Mouse (Mus musculus): ENCODE data around the gene Ptges3l. TPM values are rescaled to one million over a fixed set of nuclear protein-coding genes. Genes with fewer than 3 reads are reported as not detected.

Ptges3l gene
- polyA plus RNA-seq, 1 experiment from 2014 or later, result 0.65 TPM

- peak; percentile 48 for ATAC-seq
- Histone ChIP-seq H3K36me3 (replicated peaks; ENCODE audit: insufficient read depth, low read length) (peaks cover 24% of the 10 kb centered on the region), H3K4me3 (ENCODE audit: low read depth, low read length) (no peak overlapping the region), H3K9me3 (ENCODE audit: low read length) (no peaks in the 10 kb centered on the region), H3K27ac (ENCODE audit: low read depth) (no peak overlapping the region), H3K27me3 (ENCODE audit: insufficient read depth, low read length) (0 out of 2 replicates have a peak, but pooled peaks cover under 1% of the 10 kb centered on the region), H3K9ac (replicated peaks) (no peak overlapping the region), H3K4me1 (ENCODE audit: insufficient read depth) (peaks cover 18% of the 10 kb centered on the region), H3K4me2 (ENCODE audit: low read depth, low read length) (no peak overlapping the region)
- DNase-seq, result no peak
- TF ChIP-seq EP300 (IDR thresholded peaks at IDR 0.05; ENCODE audit: low read depth), result no peak
- TF ChIP-seq CTCF (IDR thresholded peaks at IDR 0.05; ENCODE audit: low read depth), result no peak
- WGBS (ENCODE audit: insufficient replicate concordance), result 67% methylated on average over 6 of the region's 6 CpGs
Observed at GRCm38 (mm10) chr11:101459716-101460115, 34.6 kb upstream of the Ptges3l start.

- TF ChIP-seq CTCF (IDR thresholded peaks at IDR 0.05; ENCODE audit: low read depth) (no peak), EP300 (IDR thresholded peaks at IDR 0.05; ENCODE audit: low read depth) (no peak)
- Histone ChIP-seq H3K9me3 (ENCODE audit: low read length) (no peaks in the 10 kb centered on the region), H3K4me3 (ENCODE audit: low read depth, low read length) (no peak overlapping the region), H3K27ac (ENCODE audit: low read depth) (no peak overlapping the region), H3K4me1 (ENCODE audit: insufficient read depth) (peaks cover 14% of the 10 kb centered on the region; the same call in 1 of the 2 replicates), H3K36me3 (replicated peaks; ENCODE audit: insufficient read depth, low read length) (peaks cover 24% of the 10 kb centered on the region), H3K9ac (replicated peaks) (no peak overlapping the region), H3K27me3 (ENCODE audit: insufficient read depth, low read length) (no peaks in the 10 kb centered on the region), H3K4me2 (ENCODE audit: low read depth, low read length) (no peak overlapping the region)
- ATAC-seq (no peak), DNase-seq (no peak)
- 87% methylated on average over 12 of the region's 12 CpGs for WGBS (ENCODE audit: insufficient replicate concordance)
Observed at GRCm38 (mm10) chr11:101458217-101458616, 33.1 kb upstream of the Ptges3l start.

- Histone ChIP-seq H3K9ac (replicated peaks) (no peak overlapping the region), H3K4me2 (ENCODE audit: low read depth, low read length) (no peak overlapping the region), H3K36me3 (replicated peaks; ENCODE audit: insufficient read depth, low read length) (peaks cover 24% of the 10 kb centered on the region), H3K9me3 (ENCODE audit: low read length) (no peaks in the 10 kb centered on the region), H3K4me3 (ENCODE audit: low read depth, low read length) (no peak overlapping the region), H3K4me1 (ENCODE audit: insufficient read depth) (peaks cover 10% of the 10 kb centered on the region; the same call in 1 of the 2 replicates), H3K27me3 (ENCODE audit: insufficient read depth, low read length) (no peaks in the 10 kb centered on the region), H3K27ac (ENCODE audit: low read depth) (no peak overlapping the region)
- ATAC-seq (no peak), DNase-seq (no peak)
- TF ChIP-seq CTCF (IDR thresholded peaks at IDR 0.05; ENCODE audit: low read depth) (no peak), EP300 (IDR thresholded peaks at IDR 0.05; ENCODE audit: low read depth) (no peak)
- 79% methylated on average over 9 of the region's 9 CpGs for WGBS (ENCODE audit: insufficient replicate concordance)
Observed at GRCm38 (mm10) chr11:101457631-101458030, 32.5 kb upstream of the Ptges3l start.

- TF ChIP-seq CTCF (IDR thresholded peaks at IDR 0.05; ENCODE audit: low read depth), result no peak
- no peak for TF ChIP-seq EP300 (IDR thresholded peaks at IDR 0.05; ENCODE audit: low read depth)
- Histone ChIP-seq H3K9ac (replicated peaks) (no peak overlapping the region), H3K4me1 (ENCODE audit: insufficient read depth) (peaks cover 22% of the 10 kb centered on the region; the same call in 1 of the 2 replicates), H3K9me3 (ENCODE audit: low read length) (no peaks in the 10 kb centered on the region), H3K4me2 (ENCODE audit: low read depth, low read length) (no peak overlapping the region), H3K27ac (ENCODE audit: low read depth) (no peak overlapping the region), H3K27me3 (ENCODE audit: insufficient read depth, low read length) (no peaks in the 10 kb centered on the region), H3K4me3 (ENCODE audit: low read depth, low read length) (no peak overlapping the region), H3K36me3 (replicated peaks; ENCODE audit: insufficient read depth, low read length) (peaks cover 24% of the 10 kb centered on the region)
- no peak for DNase-seq
- 64% methylated on average over 7 of the region's 7 CpGs for WGBS (ENCODE audit: insufficient replicate concordance)
- ATAC-seq, result peak; percentile 35; the same call in 1 of the 2 replicates
Observed at GRCm38 (mm10) chr11:101455627-101456026, 30.5 kb upstream of the Ptges3l start.

- DNase-seq (no peak), ATAC-seq (no peak)
- Histone ChIP-seq H3K9me3 (ENCODE audit: low read length) (no peaks in the 10 kb centered on the region), H3K27me3 (ENCODE audit: insufficient read depth, low read length) (no peaks in the 10 kb centered on the region), H3K4me3 (ENCODE audit: low read depth, low read length) (no peak overlapping the region), H3K9ac (replicated peaks) (no peak overlapping the region), H3K4me1 (ENCODE audit: insufficient read depth) (peaks cover 27% of the 10 kb centered on the region), H3K36me3 (replicated peaks; ENCODE audit: insufficient read depth, low read length) (peaks cover 27% of the 10 kb centered on the region), H3K4me2 (ENCODE audit: low read depth, low read length) (no peak overlapping the region), H3K27ac (ENCODE audit: low read depth) (no peak overlapping the region)
- 83% methylated on average over 6 of the region's 6 CpGs for WGBS (ENCODE audit: insufficient replicate concordance)
- no peak for TF ChIP-seq EP300 (IDR thresholded peaks at IDR 0.05; ENCODE audit: low read depth)
- no peak for TF ChIP-seq CTCF (IDR thresholded peaks at IDR 0.05; ENCODE audit: low read depth)
Observed at GRCm38 (mm10) chr11:101454702-101455101, 29.6 kb upstream of the Ptges3l start.

- 58% methylated on average over 10 of the region's 10 CpGs for WGBS (ENCODE audit: insufficient replicate concordance)
- Histone ChIP-seq H3K36me3 (replicated peaks; ENCODE audit: insufficient read depth, low read length) (peaks cover 10% of the 10 kb centered on the region), H3K9ac (replicated peaks) (no peak overlapping the region), H3K27me3 (ENCODE audit: insufficient read depth, low read length) (no peaks in the 10 kb centered on the region), H3K4me3 (ENCODE audit: low read depth, low read length) (no peak overlapping the region), H3K4me1 (ENCODE audit: insufficient read depth) (peaks cover 27% of the 10 kb centered on the region), H3K27ac (ENCODE audit: low read depth) (no peak overlapping the region), H3K4me2 (ENCODE audit: low read depth, low read length) (no peak overlapping the region), H3K9me3 (ENCODE audit: low read length) (no peaks in the 10 kb centered on the region)
- no peak for ATAC-seq
- DNase-seq, result no peak
- TF ChIP-seq EP300 (IDR thresholded peaks at IDR 0.05; ENCODE audit: low read depth) (no peak), CTCF (IDR thresholded peaks at IDR 0.05; ENCODE audit: low read depth) (no peak)
Observed at GRCm38 (mm10) chr11:101452093-101452774, 27.1 kb upstream of the Ptges3l start.
